Mouse (Mus musculus) liver, postnatal 0 days (tissue): ENCODE data around the gene Trit1.

ENCODE experiments used
- CTCF ChIP-seq: sonication (generic); IDR thresholded peaks from 2 replicates; pipeline ENCODE4 v1.5.1; 2016; ENCODE audit warnings: antibody characterized with exemption, low read depth
- EP300 ChIP-seq: IDR thresholded peaks from 2 replicates; pipeline ENCODE4 v1.6.1; 2016; ENCODE audit warnings: antibody characterized with exemption, low read depth, mild to moderate bottlenecking

DNA sequence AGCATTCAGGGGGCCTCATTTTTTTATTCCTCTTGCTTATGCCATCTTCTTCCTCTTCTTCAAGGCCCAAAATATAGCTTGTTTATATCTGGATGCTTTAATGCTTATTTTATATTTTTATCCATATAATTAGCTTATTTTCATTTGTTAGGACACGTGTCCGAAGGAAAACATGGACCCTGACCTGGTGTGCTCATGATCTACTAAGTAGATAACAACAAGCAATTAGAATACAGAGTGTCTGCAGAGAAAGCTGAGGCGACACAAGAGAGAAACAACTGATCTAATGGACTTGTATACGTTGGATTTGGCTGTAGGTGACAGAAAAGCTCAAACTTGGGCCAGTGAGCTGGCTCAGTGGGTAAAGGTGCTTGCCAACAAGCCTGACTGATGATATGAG lies 39.5 kb upstream of the Trit1 start:
- TF ChIP-seq CTCF: no peak
- no peak for TF ChIP-seq EP300
